Mouse (Mus musculus): Measurements from ENCODE around the gene Tef. TPM values are rescaled to one million over a fixed set of nuclear protein-coding genes. Genes with fewer than 3 reads are reported as not detected.

The Tef gene
- polyA plus RNA-seq, 1 experiment from 2014 or later, result 23.7 TPM

Other genes with a start within 250 kb of the Tef start
- gene Ep300, start 217.1 kb upstream of the Tef start, polyA plus RNA-seq (2015; fragmentation: Nextera tagmentation; extraction: Ambion mirVana), result 19.5 and 21.9 TPM in 2 replicates
- 27.6 and 32.7 TPM in 2 replicates for gene L3mbtl2, start 138.5 kb upstream of the Tef start, polyA plus RNA-seq (2015; fragmentation: Nextera tagmentation; extraction: Ambion mirVana)
- 33.8 and 38.2 TPM in 2 replicates for gene Chadl, start 105.1 kb upstream of the Tef start, polyA plus RNA-seq (2015; fragmentation: Nextera tagmentation; extraction: Ambion mirVana)
- 47.6 and 49.8 TPM in 2 replicates for gene Zc3h7b, start 57.4 kb upstream of the Tef start, polyA plus RNA-seq (2015; fragmentation: Nextera tagmentation; extraction: Ambion mirVana)
- gene Rangap1, start 56.9 kb upstream of the Tef start, polyA plus RNA-seq (2015; fragmentation: Nextera tagmentation; extraction: Ambion mirVana), result 154 and 157 TPM in 2 replicates
- gene Tob2, start 56.4 kb downstream of the Tef start, polyA plus RNA-seq (2015; fragmentation: Nextera tagmentation; extraction: Ambion mirVana), result 17.4 and 17.7 TPM in 2 replicates
- gene Phf5a, start 69.5 kb downstream of the Tef start, polyA plus RNA-seq (2015; fragmentation: Nextera tagmentation; extraction: Ambion mirVana), result 119 and 123 TPM in 2 replicates
- 282 and 287 TPM in 2 replicates for gene Aco2, start 69.9 kb downstream of the Tef start, polyA plus RNA-seq (2015; fragmentation: Nextera tagmentation; extraction: Ambion mirVana)
- 87.3 and 92.0 TPM in 2 replicates for gene Polr3h, start 123.8 kb downstream of the Tef start, polyA plus RNA-seq (2015; fragmentation: Nextera tagmentation; extraction: Ambion mirVana)
- gene Csdc2, start 134.3 kb downstream of the Tef start, polyA plus RNA-seq (2015; fragmentation: Nextera tagmentation; extraction: Ambion mirVana), result 213 and 253 TPM in 2 replicates
- gene Pmm1, start 158.5 kb downstream of the Tef start, polyA plus RNA-seq (2015; fragmentation: Nextera tagmentation; extraction: Ambion mirVana), result 102 and 108 TPM in 2 replicates
- gene 1700029P11Rik, start 178.1 kb downstream of the Tef start, polyA plus RNA-seq (2015; fragmentation: Nextera tagmentation; extraction: Ambion mirVana), result not detected in 2 replicates
- 40.8 and 43.4 TPM in 2 replicates for gene Xrcc6, start 185.4 kb downstream of the Tef start, polyA plus RNA-seq (2015; fragmentation: Nextera tagmentation; extraction: Ambion mirVana)
- 52.6 and 55.1 TPM in 2 replicates for gene Desi1, start 231.4 kb downstream of the Tef start, polyA plus RNA-seq (2015; fragmentation: Nextera tagmentation; extraction: Ambion mirVana)
- 237 and 238 TPM in 2 replicates for gene Snu13, start 245.2 kb downstream of the Tef start, polyA plus RNA-seq (2015; fragmentation: Nextera tagmentation; extraction: Ambion mirVana)